Mouse (Mus musculus) spleen, embryonic (tissue): Measurements from ENCODE around the gene Abcd1.

Experiments
- CTCF ChIA-PET: fragments of 350-600 bp; sonication (Branson Sonifier 250); formaldehyde crosslinking; loops from one replicate; lab custom pipeline; 2022; lab: Charles Lee

The Abcd1 gene

GRCm38 (mm10) chrX:73716109-73716661 is at the start of gene Abcd1, which contains the start of gene Bcap31:
TSS of gene Abcd1 (plus strand) at chrX:73716597.
TSS of gene Bcap31 (minus strand) at chrX:73716175.
- CTCF ChIA-PET = no interaction called here

GRCm38 (mm10) chrX:73672031-73672431 is 44.4 kb upstream of the Abcd1 start:
- CTCF ChIA-PET = interaction anchor here (0.5 to 0.7 kb wide), 5 partner anchors 20 to 389 kb away, joined by 3 to 26 read pairs (median 5); no protein-coding TSS in a partner anchor

GRCm38 (mm10) chrX:73672879-73673618 is 43.3 kb upstream of the Abcd1 start, which contains the start of gene Slc6a8:
TSS of gene Slc6a8 (plus strand) at chrX:73673150.
- CTCF ChIA-PET = interaction anchor here (0.5 kb wide), 1 partner anchor 74 kb away, joined by 4 read pairs; no protein-coding TSS in a partner anchor

GRCm38 (mm10) chrX:73673619-73673967 is 42.8 kb upstream of the Abcd1 start:
- CTCF ChIA-PET = no interaction called here

- CTCF ChIA-PET = no interaction called here
Observed at GRCm38 (mm10) chrX:73673968-73674661, 42.3 kb upstream of the Abcd1 start.

- CTCF ChIA-PET = no interaction called here
Observed at GRCm38 (mm10) chrX:73675231-73675630, 41.2 kb upstream of the Abcd1 start.

GRCm38 (mm10) chrX:73676668-73677067 is 39.7 kb upstream of the Abcd1 start:
- CTCF ChIA-PET = no interaction called here

- CTCF ChIA-PET = no interaction called here
Observed at GRCm38 (mm10) chrX:73684156-73684555, 32.2 kb upstream of the Abcd1 start.

GRCm38 (mm10) chrX:73684978-73685377 is 31.4 kb upstream of the Abcd1 start:
- CTCF ChIA-PET = no interaction called here

GRCm38 (mm10) chrX:73685629-73686028 is 30.8 kb upstream of the Abcd1 start:
- CTCF ChIA-PET = no interaction called here

GRCm38 (mm10) chrX:73690917-73691629 is 25.3 kb upstream of the Abcd1 start:
- CTCF ChIA-PET = interaction anchor here (0.6 kb wide), 2 partner anchors 147 to 186 kb away, joined by 6 to 12 read pairs; no protein-coding TSS in a partner anchor

- CTCF ChIA-PET = no interaction called here
Observed at GRCm38 (mm10) chrX:73700472-73700871, 15.9 kb upstream of the Abcd1 start.

GRCm38 (mm10) chrX:73715476-73716108 is 805 bp upstream of the Abcd1 start:
- CTCF ChIA-PET = interaction anchor here (0.6 kb wide), 1 partner anchor 630 kb away, joined by 4 read pairs; no protein-coding TSS in a partner anchor

GRCm38 (mm10) chrX:73716709-73717545 is 530 bp downstream of the Abcd1 start:
- CTCF ChIA-PET = no interaction called here

GRCm38 (mm10) chrX:73717667-73718066 is 1.3 kb downstream of the Abcd1 start:
- CTCF ChIA-PET = no interaction called here

- CTCF ChIA-PET = no interaction called here
Observed at GRCm38 (mm10) chrX:73718271-73718670, 1.9 kb downstream of the Abcd1 start.

- CTCF ChIA-PET = no interaction called here
Observed at GRCm38 (mm10) chrX:73718686-73719362, 2.4 kb downstream of the Abcd1 start.

- CTCF ChIA-PET = no interaction called here
Observed at GRCm38 (mm10) chrX:73730908-73731307, 14.5 kb downstream of the Abcd1 start.

- CTCF ChIA-PET = no interaction called here
Observed at GRCm38 (mm10) chrX:73738155-73738554, 21.8 kb downstream of the Abcd1 start.

GRCm38 (mm10) chrX:73739151-73739550 is 22.8 kb downstream of the Abcd1 start:
- CTCF ChIA-PET = no interaction called here
